Mouse (Mus musculus) intestine, embryonic 15.5 days (tissue): Measurements from ENCODE around the gene Psmd1. TPM values are rescaled to one million over a fixed set of nuclear protein-coding genes. Genes with fewer than 3 reads are reported as not detected.
"Not testable (repeated sequence)": the region's sequence is repeated elsewhere in the genome, so short reads cannot be mapped to it uniquely, and the experiment has no call there.

Experiments
- ATAC-seq: fragments of 200-750 bp; cut with Nextera tagmentation; 2 replicates; pipeline ENCODE4 v1.8.0; 2017; ENCODE audit warnings: moderate TSS enrichment, moderate library complexity
- H3K27ac ChIP-seq: fragments of 300-500 bp; sonication (generic); 2 replicates; pipeline ENCODE4 v1.5.1; 2015; ENCODE audit warnings: mild to moderate bottlenecking, inconsistent platforms
- H3K27me3 ChIP-seq: fragments of 300-500 bp; sonication (generic); replicated peaks from 2 replicates; pipeline ENCODE4 v1.6.1; 2015; ENCODE audit warnings: inconsistent platforms
- H3K36me3 ChIP-seq: fragments of 300-500 bp; sonication (generic); 2 replicates; pipeline ENCODE4 v1.6.1; 2015; ENCODE audit warnings: inconsistent platforms
- H3K4me1 ChIP-seq: fragments of 300-500 bp; sonication (generic); replicated peaks from 2 replicates; pipeline ENCODE4 v1.6.1; 2015; ENCODE audit warnings: inconsistent platforms
- H3K4me2 ChIP-seq: fragments of 300-500 bp; sonication (generic); replicated peaks from 2 replicates; pipeline ENCODE4 v1.6.1; 2015; ENCODE audit warnings: mild to moderate bottlenecking, inconsistent platforms
- H3K4me3 ChIP-seq: fragments of 300-500 bp; sonication (generic); replicated peaks from 2 replicates; pipeline ENCODE4 v1.5.1; 2015; ENCODE audit warnings: inconsistent platforms
- H3K9ac ChIP-seq: fragments of 300-500 bp; sonication (generic); 2 replicates; pipeline ENCODE4 v1.6.1; 2015; ENCODE audit warnings: inconsistent platforms
- H3K9me3 ChIP-seq: fragments of 300-500 bp; sonication (generic); 2 replicates; pipeline ENCODE4 v1.6.1; 2016; ENCODE audit warnings: inconsistent platforms
- WGBS: fragments of 180-500 bp; shearing (Covaris S2); methylation state at CpG from one replicate; pipeline ENCODE4 v1.1.7; 2015; 5-methylcytosine and 5-hydroxymethylcytosine counted together
- polyA plus RNA-seq: library from polyadenylated mRNA; unstranded; fragments of >200 nt; fragmentation: Nextera tagmentation; extraction: Ambion mirVana; gene quantifications from 2 replicates; pipeline ENCODE4 v1.2.1, GENCODE M21; 2015

Psmd1 gene
- 143 and 152 TPM in 2 replicates for polyA plus RNA-seq

DNA sequence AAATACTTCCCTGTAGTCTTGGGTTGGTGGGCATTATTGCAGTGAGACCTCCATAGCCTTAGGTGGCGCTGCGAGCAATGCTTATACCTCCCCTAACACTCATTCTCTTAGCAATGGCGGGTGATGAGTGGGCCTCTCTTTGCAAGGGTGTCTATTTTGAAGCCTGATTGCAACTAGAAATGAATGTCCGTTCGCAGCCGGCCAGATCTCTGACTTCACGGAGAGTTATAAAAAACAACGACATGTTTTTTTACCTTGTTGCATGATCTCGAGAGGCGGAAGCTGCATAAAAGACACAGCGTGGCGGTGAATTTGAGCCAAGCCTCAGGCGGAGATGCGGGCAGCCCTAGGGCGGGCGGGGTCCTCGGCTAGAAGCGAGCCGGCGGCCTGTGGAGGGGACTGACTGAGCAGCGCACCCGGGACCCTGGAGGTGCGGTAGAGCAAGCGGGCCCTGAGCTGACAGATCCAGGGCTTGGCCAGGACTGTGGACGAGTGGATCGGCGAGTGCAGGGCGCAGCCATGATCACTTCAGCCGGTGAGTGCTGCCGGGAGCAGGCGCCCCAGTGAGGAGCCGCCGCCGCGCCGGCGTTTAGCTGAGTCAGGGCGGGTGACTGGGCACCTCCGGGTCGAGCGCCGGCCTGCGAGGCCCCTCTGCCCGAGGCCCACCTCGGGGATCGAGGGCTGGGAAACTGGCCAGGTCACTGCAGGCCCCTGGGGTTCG lies at the start of gene Psmd1:
Gene Psmd1 (plus strand): TSS at position 117 of the 721 bp plus-strand sequence.
- WGBS: 0% methylated on average over 47 of the region's 47 CpGs
- no peaks in the 10 kb centered on the region for H3K9me3 ChIP-seq
- peak within 1 kb of the TSS; percentile 98 for H3K9ac ChIP-seq
- peak within 1 kb of the TSS; percentile 72 for H3K27ac ChIP-seq
- peak; percentile 95 for ATAC-seq
- H3K4me2 ChIP-seq: peak within 1 kb of the TSS; percentile 72
- H3K4me3 ChIP-seq: peak within 1 kb of the TSS; percentile 97
- no peaks in the 10 kb centered on the region for H3K27me3 ChIP-seq
- H3K36me3 ChIP-seq: no peaks in the 10 kb centered on the region
- H3K4me1 ChIP-seq: peaks cover 7% of the 10 kb centered on the region; the same call in 1 of the 2 replicates

DNA sequence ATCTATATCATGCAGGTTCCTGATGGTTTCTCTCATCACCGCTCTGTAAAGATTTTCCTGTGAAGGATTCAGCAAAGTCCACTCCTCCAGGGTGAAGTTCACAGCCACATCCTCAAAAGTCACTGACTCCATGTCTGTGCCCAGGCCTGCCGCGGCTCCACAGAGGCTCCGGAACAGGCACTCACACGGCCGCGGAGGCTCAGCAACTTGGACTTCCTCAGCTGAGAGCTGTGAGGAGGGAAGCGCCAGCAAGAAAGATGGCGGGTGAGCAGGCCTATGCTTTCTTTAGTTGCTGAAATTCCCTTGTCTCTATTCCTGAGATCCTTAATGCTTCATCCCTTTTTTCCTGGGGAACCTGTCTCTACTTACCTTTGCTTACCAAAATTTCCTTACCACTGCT lies 48.4 kb upstream of the Psmd1 start:
- peaks cover 24% of the 10 kb centered on the region for H3K27me3 ChIP-seq
- not testable (repeated sequence) for H3K36me3 ChIP-seq, H3K9me3 ChIP-seq, H3K4me2 ChIP-seq, ATAC-seq, H3K9ac ChIP-seq, H3K4me3 ChIP-seq, H3K27ac ChIP-seq, H3K4me1 ChIP-seq
- WGBS: 93% methylated on average over 9 of the region's 9 CpGs

DNA sequence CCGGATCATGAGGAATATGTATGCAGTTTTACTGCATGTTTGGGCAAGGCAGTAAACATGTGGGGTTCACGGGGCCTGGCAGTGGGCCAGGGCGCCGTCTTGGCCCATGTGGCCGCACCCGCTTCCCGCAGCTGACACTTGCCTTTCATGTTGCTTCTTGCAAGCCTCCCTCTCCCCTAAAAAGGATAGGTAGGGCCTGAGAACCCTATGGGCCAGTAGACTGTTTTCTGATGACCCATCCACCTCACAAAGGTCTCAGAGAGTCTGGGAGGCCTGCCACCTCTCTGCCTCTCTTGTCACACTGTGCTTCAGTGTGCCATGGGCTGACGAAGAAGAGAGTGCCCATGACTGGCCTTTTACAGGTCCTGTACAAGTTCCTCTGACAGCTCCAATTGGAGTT lies 47.7 kb upstream of the Psmd1 start, which contains the start of gene Spata3:
Gene Spata3 (plus strand): TSS at position 301 of the 400 bp plus-strand sequence.
- H3K9ac ChIP-seq: no peak within 1 kb of the TSS
- WGBS: 80% methylated on average over 8 of the region's 8 CpGs

DNA sequence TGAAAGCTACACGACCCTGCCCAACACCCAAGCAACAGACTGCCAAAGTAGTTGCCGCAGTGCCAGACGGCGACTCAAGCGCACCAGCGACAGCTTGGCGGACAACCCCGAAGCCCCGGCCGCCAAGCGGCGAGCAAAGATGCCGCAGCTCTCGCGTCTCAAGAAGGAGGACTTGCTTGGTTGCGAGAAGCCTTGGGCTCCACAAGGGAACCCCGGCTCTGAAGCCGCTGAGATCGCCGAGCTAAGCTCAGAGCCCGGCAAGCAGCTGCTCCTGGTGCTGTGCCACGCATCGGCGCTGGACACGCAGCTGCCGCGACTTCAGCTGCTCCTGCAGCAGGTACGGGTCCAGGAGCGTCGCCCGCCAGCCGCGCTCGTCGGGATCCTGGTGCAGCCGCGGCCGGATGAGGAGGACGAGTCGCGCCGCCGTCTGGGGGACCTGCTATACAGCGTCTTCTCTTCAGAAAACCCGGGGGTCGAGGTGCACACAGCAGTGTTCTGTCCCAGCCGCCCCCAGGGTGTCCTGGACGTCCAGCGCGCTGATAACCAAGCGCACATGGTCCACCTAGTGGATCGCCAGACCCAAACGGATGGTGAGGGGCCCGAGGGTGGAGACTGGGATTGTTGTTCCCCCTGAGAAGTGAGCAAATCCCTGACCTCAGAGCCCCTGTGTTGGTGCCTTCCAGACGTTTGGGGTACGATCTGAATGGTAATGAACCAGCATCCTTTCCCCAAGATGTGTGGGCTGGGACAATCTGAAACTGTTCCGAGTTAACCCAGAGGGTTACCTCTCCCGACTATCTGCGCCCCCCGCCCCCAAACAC lies 45.7 kb upstream of the Psmd1 start:
- 4% methylated on average over 60 of the region's 60 CpGs for WGBS
- peak; percentile 86 for ATAC-seq
- peak overlapping the region; percentile 47 for H3K9ac ChIP-seq

More for the DNA sequence above, 47.7 kb upstream of the Psmd1 start, which contains the start of gene Spata3:
- Histone ChIP-seq H3K4me2 (no peak within 1 kb of the TSS), H3K36me3 (no peaks in the 10 kb centered on the region), H3K27ac (no peak within 1 kb of the TSS), H3K9me3 (no peaks in the 10 kb centered on the region), H3K4me3 (no peak within 1 kb of the TSS), H3K27me3 (peaks cover 24% of the 10 kb centered on the region), H3K4me1 (peaks cover 8% of the 10 kb centered on the region; the same call in 1 of the 2 replicates)
- no peak for ATAC-seq

DNA sequence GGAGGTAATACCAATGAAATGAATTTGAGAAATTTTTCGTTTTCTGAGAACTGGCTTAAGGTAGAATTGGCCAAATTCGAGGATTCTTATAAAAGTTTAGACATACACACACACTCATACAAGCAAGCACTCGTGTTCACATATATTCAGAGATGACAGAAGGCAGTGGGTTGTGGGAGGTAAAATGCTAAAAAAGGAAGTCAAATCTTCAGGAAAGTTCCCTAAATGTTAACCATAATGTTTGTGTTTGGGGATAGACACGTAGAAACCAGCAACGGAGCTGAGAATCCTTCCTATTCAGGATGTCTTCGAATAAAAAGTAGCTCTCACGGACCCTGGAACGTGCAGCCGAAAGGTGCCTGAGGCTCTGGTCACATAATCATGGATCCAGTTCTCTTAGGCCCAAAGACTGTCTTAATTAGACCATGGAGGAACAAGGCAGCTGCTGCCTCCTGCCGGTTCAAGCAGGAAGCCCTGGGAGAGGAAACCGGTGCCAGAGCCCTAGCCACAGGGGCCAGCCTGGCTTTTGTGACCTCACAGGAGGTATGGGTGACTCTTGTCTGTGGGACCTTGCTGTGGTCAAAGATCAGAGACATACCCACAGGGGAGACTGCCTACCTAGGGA lies 42.7 kb upstream of the Psmd1 start:
- no peak overlapping the region for H3K9ac ChIP-seq
- peaks cover 24% of the 10 kb centered on the region for H3K27me3 ChIP-seq
- H3K9me3 ChIP-seq: no peaks in the 10 kb centered on the region
- 74% methylated on average over 11 of the region's 11 CpGs for WGBS
- H3K36me3 ChIP-seq: no peaks in the 10 kb centered on the region
- H3K4me3 ChIP-seq: no peak overlapping the region
- H3K4me1 ChIP-seq: peaks cover 8% of the 10 kb centered on the region; the same call in 1 of the 2 replicates
- no peak overlapping the region for H3K4me2 ChIP-seq
- no peak overlapping the region for H3K27ac ChIP-seq
- ATAC-seq: no peak

More for the DNA sequence above, 45.7 kb upstream of the Psmd1 start:
- peak overlapping the region; percentile 52 for H3K4me3 ChIP-seq
- no peaks in the 10 kb centered on the region for H3K36me3 ChIP-seq
- peaks cover 8% of the 10 kb centered on the region; the same call in 1 of the 2 replicates for H3K4me1 ChIP-seq
- H3K4me2 ChIP-seq: peak overlapping the region; percentile 100
- H3K27ac ChIP-seq: no peak overlapping the region
- H3K27me3 ChIP-seq: peaks cover 24% of the 10 kb centered on the region
- no peaks in the 10 kb centered on the region for H3K9me3 ChIP-seq

DNA sequence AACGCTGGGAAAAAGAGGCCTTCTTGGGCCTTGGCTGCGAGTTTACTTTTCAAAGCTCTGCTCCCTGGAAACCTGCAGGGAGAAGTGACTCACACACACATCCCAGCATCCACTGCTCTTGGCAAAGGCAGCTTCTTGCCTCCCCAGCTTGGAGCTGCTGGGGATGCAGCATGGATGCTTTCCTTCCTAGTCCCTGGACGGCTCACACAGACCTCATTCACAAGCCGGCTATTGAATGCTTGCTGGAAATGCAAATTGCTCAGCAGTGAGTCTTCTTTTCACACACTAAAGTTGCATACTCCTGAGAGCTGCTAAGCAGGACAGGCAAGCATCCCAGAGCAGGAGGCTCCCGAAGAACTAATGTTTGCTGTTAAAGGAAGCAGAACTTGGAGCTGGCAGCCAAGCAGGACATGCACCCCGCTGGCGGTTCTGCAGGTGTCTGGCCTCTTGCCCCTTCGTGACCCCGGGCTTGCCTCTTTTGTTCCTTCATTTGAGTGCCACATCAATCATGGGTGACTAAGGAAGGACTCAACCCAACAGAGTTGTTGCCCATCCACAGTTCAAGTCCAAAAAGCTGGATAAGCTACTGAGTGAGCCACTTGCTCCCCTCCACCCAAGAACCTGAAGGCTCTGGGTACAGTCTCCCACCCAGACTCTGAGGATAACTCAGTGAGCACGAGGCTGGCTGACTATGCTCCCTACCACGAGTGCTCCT lies 31.8 kb upstream of the Psmd1 start:
- WGBS: 25% methylated on average over 11 of the region's 11 CpGs

DNA sequence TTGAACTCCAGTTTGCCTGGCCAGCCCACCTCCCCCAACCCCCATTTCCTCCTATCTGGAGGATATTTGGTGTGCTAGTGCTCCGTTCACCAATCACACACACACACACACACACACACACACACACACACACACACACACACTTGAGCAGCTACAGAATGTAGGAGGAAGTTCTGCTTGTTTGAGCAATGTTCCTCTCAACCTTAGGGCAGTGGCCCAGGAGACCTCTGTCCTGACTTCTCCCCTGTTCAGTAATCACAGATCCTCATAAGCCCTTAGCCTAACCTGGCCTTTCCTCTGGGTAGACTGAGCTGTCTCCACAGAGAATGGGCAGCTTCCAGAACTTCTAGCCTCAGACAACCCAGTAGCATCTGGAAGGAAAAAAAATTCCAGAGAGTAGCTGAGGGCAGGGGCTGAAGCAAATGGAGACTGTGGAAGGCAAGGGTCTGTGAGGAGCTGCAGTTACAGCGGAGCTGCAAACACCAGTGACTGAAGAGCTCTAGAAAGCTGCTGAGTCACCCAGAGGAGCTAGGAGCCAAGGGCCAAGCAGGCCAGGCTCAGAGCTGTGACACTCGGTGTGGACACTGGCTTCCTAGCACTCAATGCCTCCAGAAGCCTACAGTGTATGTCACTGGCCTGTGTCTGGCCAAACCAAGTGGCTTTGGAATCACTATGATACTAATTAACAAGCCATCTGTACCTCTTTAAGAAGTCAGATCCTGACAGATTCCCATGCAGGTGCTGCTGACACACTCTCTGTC lies 25.8 kb upstream of the Psmd1 start:
- H3K9ac ChIP-seq: no peak overlapping the region
- ATAC-seq: peak; percentile 44

More for the DNA sequence above, 31.8 kb upstream of the Psmd1 start:
- H3K9ac ChIP-seq: no peak overlapping the region
- no peaks in the 10 kb centered on the region for H3K27me3 ChIP-seq
- H3K36me3 ChIP-seq: no peaks in the 10 kb centered on the region
- no peak overlapping the region for H3K4me2 ChIP-seq
- H3K27ac ChIP-seq: no peak overlapping the region
- no peaks in the 10 kb centered on the region for H3K4me1 ChIP-seq
- no peaks in the 10 kb centered on the region for H3K9me3 ChIP-seq
- no peak overlapping the region for H3K4me3 ChIP-seq
- ATAC-seq: no peak

DNA sequence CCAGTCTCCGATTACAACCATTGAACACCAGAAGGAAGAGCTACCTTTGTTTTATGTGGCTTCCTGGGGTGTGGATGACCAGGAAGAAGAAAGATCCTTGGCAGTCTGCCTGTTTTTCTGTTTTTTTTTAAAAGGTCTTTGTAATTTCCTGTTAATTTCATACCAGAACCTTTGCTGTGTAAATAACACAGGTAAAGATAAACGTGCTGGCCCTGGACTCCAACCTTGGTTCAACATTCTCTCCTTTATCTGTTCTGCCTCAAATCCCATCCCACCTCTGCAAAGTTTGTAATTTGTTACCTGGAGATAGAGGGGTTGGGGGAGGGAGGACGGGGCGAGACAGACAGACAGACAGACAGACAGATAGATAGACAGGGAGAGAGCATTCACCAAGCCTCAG lies 24.1 kb upstream of the Psmd1 start:
- 0 out of 2 replicates have a peak, but pooled peaks cover 5% of the 10 kb centered on the region for H3K4me1 ChIP-seq
- ATAC-seq: peak; percentile 84
- H3K9me3 ChIP-seq: 0 out of 2 replicates have a peak, but pooled peaks cover 5% of the 10 kb centered on the region
- H3K4me3 ChIP-seq: no peak overlapping the region
- H3K4me2 ChIP-seq: no peak overlapping the region
- H3K9ac ChIP-seq: no peak overlapping the region
- H3K27ac ChIP-seq: peak overlapping the region; percentile 62
- H3K27me3 ChIP-seq: peaks cover 9% of the 10 kb centered on the region; the same call in 1 of the 2 replicates
- H3K36me3 ChIP-seq: no peaks in the 10 kb centered on the region
- 39% methylated on average over 4 of the region's 4 CpGs for WGBS

More for the DNA sequence above, 25.8 kb upstream of the Psmd1 start:
- WGBS: 43% methylated on average over 3 of the region's 3 CpGs
- H3K27ac ChIP-seq: peak overlapping the region; percentile 59
- no peak overlapping the region for H3K4me2 ChIP-seq
- H3K36me3 ChIP-seq: no peaks in the 10 kb centered on the region
- 0 out of 2 replicates have a peak, but pooled peaks cover 5% of the 10 kb centered on the region for H3K4me1 ChIP-seq
- 0 out of 2 replicates have a peak, but pooled peaks cover 5% of the 10 kb centered on the region for H3K9me3 ChIP-seq
- no peak overlapping the region for H3K4me3 ChIP-seq
- no peaks in the 10 kb centered on the region for H3K27me3 ChIP-seq

DNA sequence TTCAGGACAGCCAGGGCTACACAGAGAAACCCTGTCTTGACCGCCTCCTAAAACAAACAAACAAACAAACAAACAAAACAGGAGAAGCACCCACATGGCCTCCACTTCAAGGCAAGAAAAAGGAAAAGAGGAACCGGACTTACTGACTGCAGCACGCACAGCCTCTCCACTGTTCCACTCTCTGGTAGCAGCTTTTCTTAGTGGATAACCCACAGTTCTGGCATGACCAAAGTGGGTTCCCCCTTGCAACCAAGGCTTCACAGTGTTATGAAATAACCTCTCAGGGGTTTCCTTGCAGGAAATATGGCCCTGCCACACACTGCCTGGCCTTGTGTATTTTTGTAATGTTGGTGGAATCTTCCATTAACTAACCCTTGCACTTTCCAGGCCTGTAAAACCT lies 23.4 kb upstream of the Psmd1 start:
- no peak for ATAC-seq
- 91% methylated on average over 3 of the region's 3 CpGs for WGBS
- Histone ChIP-seq H3K27ac (peak overlapping the region; percentile 39; the same call in 1 of the 2 replicates), H3K36me3 (no peaks in the 10 kb centered on the region), H3K27me3 (peaks cover 13% of the 10 kb centered on the region; the same call in 1 of the 2 replicates), H3K9me3 (0 out of 2 replicates have a peak, but pooled peaks cover 5% of the 10 kb centered on the region), H3K9ac (no peak overlapping the region), H3K4me1 (0 out of 2 replicates have a peak, but pooled peaks cover 5% of the 10 kb centered on the region), H3K4me3 (no peak overlapping the region), H3K4me2 (no peak overlapping the region)

DNA sequence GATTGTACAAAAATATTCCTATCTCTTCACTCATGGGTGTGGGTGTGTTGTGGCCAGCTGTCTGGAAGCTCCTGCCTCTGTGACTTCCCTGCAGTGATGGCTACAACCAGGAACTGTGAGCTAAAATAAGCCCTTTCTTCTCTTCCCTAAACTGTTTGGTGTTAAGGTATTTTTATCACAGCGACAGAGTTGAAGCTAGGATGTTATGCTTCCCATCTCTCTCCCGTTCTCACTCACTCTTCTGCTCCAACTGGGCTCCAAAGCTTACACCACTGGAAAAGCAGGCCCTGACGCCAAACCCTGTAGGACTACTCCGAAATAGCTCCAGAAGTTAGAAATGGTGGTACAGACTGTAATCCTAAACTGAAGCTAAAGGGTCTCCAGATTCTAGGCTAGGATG lies 19.1 kb upstream of the Psmd1 start:
- no peak for ATAC-seq
- H3K9ac ChIP-seq: no peak overlapping the region
- H3K4me3 ChIP-seq: no peak overlapping the region
- H3K4me1 ChIP-seq: peaks cover 5% of the 10 kb centered on the region; the same call in 1 of the 2 replicates
- H3K9me3 ChIP-seq: 0 out of 2 replicates have a peak, but pooled peaks cover 5% of the 10 kb centered on the region
- no peaks in the 10 kb centered on the region for H3K36me3 ChIP-seq
- H3K4me2 ChIP-seq: no peak overlapping the region
- H3K27me3 ChIP-seq: peaks cover 30% of the 10 kb centered on the region
- 65% methylated on average over 4 of the region's 4 CpGs for WGBS
- H3K27ac ChIP-seq: no peak overlapping the region
